Mouse (Mus musculus): ENCODE measurements at regions not wholly inside any gene's neighbourhood (a gene's known extent, or its start where the extent isn't known, plus 50 kb on each side); places are given as distances from the start of the nearest gene placed in this dataset.

DNA sequence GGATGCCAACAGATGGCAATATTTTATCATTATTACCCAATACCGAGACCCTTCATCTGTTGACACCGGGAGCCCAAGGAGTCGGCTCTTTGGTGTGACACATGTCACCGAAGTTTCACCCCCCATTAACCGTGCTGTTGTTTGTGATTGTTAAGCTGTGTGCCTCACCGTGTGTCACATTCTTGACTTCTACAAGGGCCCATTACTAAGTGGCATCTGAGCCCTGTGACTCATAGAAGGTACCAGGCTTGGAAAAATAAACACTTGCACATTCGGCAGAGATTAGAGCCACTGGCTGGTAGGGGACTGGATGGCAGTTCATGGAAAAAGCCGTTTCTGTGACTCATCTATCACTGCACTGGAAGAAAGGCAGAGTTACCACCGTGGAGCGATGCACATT lies 608.4 kb upstream of the Sox9 start:
- 73% methylated on average over 10 of the region's 10 CpGs for WGBS
- ATAC-seq (ENCODE audit: low FRiP score, low read depth), result no peak

GRCm38 (mm10) chr11:112175302-112175701 lies 606.7 kb upstream of the Sox9 start:
- Histone ChIP-seq H3K4me2 (replicated peaks) (0 out of 2 replicates have a peak overlapping the region, but pooled peaks have one; percentile 9), H3K36me3 (no peaks in the 10 kb centered on the region), H3K9ac (no peak overlapping the region), H3K4me3 (no peak overlapping the region), H3K27ac (peak overlapping the region; percentile 3; the same call in 1 of the 2 replicates), H3K27me3 (no peaks in the 10 kb centered on the region), H3K9me3 (no peaks in the 10 kb centered on the region), H3K4me1 (peaks cover 23% of the 10 kb centered on the region)
- 51% methylated on average over 6 of the region's 6 CpGs for WGBS
- peak; percentile 59; the same call in 1 of the 2 replicates for ATAC-seq (ENCODE audit: low FRiP score, low read depth)

More for the DNA sequence above, 608.4 kb upstream of the Sox9 start:
- no peaks in the 10 kb centered on the region for H3K9me3 ChIP-seq
- H3K4me2 ChIP-seq (replicated peaks), result no peak overlapping the region
- H3K27me3 ChIP-seq, result no peaks in the 10 kb centered on the region
- H3K9ac ChIP-seq, result no peak overlapping the region
- no peak overlapping the region for H3K4me3 ChIP-seq
- peaks cover 20% of the 10 kb centered on the region for H3K4me1 ChIP-seq
- no peaks in the 10 kb centered on the region for H3K36me3 ChIP-seq
- no peak overlapping the region for H3K27ac ChIP-seq

- Histone ChIP-seq H3K27me3 (no peaks in the 10 kb centered on the region), H3K4me3 (no peak overlapping the region), H3K36me3 (no peaks in the 10 kb centered on the region), H3K9ac (no peak overlapping the region), H3K27ac (no peak overlapping the region), H3K9me3 (no peaks in the 10 kb centered on the region), H3K4me1 (peaks cover 25% of the 10 kb centered on the region), H3K4me2 (replicated peaks) (no peak overlapping the region)
- 84% methylated on average over 10 of the region's 10 CpGs for WGBS
- ATAC-seq (ENCODE audit: low FRiP score, low read depth), result no peak
Measured at GRCm38 (mm10) chr11:112180666-112181065, 601.4 kb upstream of the Sox9 start.

GRCm38 (mm10) chr11:112197620-112198268 lies 584.3 kb upstream of the Sox9 start:
- H3K4me1 ChIP-seq, result peaks cover 16% of the 10 kb centered on the region
- no peak overlapping the region for H3K27ac ChIP-seq
- peaks cover 22% of the 10 kb centered on the region for H3K27me3 ChIP-seq
- no peaks in the 10 kb centered on the region for H3K9me3 ChIP-seq
- no peaks in the 10 kb centered on the region for H3K36me3 ChIP-seq
- H3K4me3 ChIP-seq, result no peak overlapping the region
- no peak for ATAC-seq (ENCODE audit: low FRiP score, low read depth)
- no peak overlapping the region for H3K4me2 ChIP-seq (replicated peaks)
- H3K9ac ChIP-seq, result no peak overlapping the region
- WGBS, result 15% methylated on average over 18 of the region's 18 CpGs

DNA sequence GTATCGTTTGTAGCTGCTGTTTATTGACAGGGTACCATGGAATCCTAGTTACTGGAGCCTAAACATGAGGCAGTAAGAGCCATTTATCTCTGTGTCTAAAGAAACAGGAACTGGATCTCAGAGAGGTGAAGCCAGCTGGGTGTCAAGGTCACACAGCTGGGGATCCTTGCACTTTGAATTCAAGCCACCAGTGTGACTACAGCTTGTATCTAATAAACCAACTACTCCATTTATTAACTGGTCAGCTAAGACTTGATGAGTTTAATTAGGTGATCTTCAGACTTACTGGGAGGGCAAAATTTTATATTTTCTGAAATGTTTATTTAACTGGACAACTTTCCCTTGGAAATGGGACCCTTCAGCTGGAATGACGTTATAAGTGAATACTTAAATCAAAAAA lies 577.5 kb upstream of the Sox9 start:
- Histone ChIP-seq H3K27ac (no peak overlapping the region), H3K4me2 (replicated peaks) (no peak overlapping the region), H3K9me3 (no peaks in the 10 kb centered on the region), H3K36me3 (no peaks in the 10 kb centered on the region), H3K4me1 (peaks cover 13% of the 10 kb centered on the region), H3K4me3 (no peak overlapping the region), H3K9ac (no peak overlapping the region), H3K27me3 (peaks cover 7% of the 10 kb centered on the region; the same call in 1 of the 2 replicates)
- WGBS, result 34% methylated on average over 2 of the region's 2 CpGs
- no peak for ATAC-seq (ENCODE audit: low FRiP score, low read depth)

DNA sequence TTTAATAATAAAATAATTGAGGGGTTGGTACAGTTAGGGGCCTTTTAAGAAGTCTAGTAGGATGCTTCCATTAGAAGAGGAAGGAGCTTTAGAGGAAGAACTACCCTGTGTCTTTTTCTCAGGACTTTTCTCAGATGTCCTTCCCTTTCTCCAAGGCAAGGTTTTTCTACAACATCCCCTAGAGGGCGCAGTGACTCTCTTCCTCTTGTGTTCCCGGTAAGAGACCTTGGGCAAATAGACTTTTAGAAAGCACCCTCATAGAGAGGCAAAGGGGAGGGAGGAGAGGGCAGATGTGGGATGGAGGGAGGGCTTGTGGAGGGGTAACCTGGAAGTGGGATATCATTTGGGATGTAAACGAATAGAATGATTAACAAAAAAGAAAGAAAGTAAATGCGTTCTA lies 572.6 kb upstream of the Sox9 start:
- WGBS, result 32% methylated on average over 4 of the region's 4 CpGs
- H3K27ac ChIP-seq, result no peak overlapping the region
- ATAC-seq (ENCODE audit: low FRiP score, low read depth), result no peak
- H3K4me2 ChIP-seq (replicated peaks), result no peak overlapping the region
- no peaks in the 10 kb centered on the region for H3K36me3 ChIP-seq
- H3K27me3 ChIP-seq, result peaks cover 7% of the 10 kb centered on the region; the same call in 1 of the 2 replicates
- H3K4me3 ChIP-seq, result no peak overlapping the region
- H3K9me3 ChIP-seq, result no peaks in the 10 kb centered on the region
- H3K9ac ChIP-seq, result no peak overlapping the region
- H3K4me1 ChIP-seq, result peaks cover 4% of the 10 kb centered on the region

DNA sequence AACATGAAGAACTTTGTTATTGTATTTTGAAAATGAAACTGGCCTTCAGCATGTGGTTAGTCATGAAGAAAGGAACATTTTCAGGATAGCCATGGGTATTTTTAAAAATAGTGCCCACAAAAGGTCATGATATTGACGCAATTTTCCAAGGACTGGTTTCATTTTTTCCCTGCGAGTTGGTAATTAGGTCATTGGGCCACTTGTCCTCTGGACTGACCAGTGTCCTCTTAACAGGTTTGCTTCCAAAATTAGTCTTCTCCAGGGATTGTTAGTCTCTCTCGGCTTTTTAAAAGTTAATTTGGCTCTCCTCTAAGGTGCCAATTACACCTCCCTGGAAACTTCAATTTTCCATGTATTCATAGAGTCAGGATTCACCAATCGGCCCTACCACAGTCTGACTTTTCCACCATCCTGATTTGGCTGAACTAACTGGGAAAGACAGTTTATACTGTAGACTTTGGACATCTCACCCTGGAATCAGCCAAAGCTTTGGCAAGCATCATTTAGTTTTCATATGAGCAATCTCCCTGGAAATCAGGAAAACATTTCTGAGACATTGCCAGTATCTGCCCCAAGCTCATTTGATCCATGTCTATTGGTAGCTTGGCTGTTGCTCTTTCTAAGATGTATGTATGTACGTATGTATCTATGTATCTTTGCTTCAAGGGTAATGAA lies 562.8 kb upstream of the Sox9 start:
- Histone ChIP-seq H3K4me3 (no peak overlapping the region), H3K27me3 (no peaks in the 10 kb centered on the region), H3K9me3 (no peaks in the 10 kb centered on the region), H3K36me3 (no peaks in the 10 kb centered on the region), H3K4me2 (replicated peaks) (no peak overlapping the region), H3K9ac (no peak overlapping the region), H3K27ac (no peak overlapping the region), H3K4me1 (no peaks in the 10 kb centered on the region)
- ATAC-seq (ENCODE audit: low FRiP score, low read depth), result no peak
- 87% methylated on average over 5 of the region's 5 CpGs for WGBS

DNA sequence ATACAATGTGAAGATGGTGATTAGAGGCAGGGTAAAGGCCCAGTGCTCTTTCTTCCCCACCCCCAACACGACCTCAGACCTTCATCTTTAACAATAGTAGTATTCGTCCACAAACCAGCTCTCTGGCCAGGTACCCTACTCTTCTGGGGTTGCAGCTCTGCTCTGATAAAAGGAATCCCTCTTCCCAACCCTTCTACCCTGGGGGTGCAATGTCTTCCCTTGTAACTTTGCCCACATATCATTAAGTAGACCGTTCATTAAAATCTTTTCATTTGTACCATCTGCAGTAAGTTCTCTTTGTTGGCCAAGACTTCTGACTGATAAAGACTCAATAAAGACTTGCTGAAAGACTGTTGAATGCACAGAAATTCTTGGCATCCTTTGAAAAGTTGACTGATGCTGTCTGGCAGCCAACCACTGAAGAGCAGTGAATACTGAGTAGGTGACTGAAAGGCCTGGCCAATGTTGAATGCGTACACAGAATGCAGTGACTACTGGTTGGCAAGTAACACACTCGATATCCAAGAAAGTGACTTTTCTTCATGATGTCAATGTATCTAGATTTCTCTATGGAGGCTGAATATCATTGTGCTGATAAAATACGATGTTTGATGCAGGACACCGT lies 547.4 kb upstream of the Sox9 start:
- H3K27ac ChIP-seq, result no peak overlapping the region
- H3K4me1 ChIP-seq, result peaks cover 11% of the 10 kb centered on the region
- H3K9me3 ChIP-seq, result no peaks in the 10 kb centered on the region
- H3K9ac ChIP-seq, result no peak overlapping the region
- H3K36me3 ChIP-seq, result no peaks in the 10 kb centered on the region
- ATAC-seq (ENCODE audit: low FRiP score, low read depth), result no peak
- no peak overlapping the region for H3K4me2 ChIP-seq (replicated peaks)
- 88% methylated on average over 7 of the region's 7 CpGs for WGBS
- no peak overlapping the region for H3K4me3 ChIP-seq
- no peaks in the 10 kb centered on the region for H3K27me3 ChIP-seq

DNA sequence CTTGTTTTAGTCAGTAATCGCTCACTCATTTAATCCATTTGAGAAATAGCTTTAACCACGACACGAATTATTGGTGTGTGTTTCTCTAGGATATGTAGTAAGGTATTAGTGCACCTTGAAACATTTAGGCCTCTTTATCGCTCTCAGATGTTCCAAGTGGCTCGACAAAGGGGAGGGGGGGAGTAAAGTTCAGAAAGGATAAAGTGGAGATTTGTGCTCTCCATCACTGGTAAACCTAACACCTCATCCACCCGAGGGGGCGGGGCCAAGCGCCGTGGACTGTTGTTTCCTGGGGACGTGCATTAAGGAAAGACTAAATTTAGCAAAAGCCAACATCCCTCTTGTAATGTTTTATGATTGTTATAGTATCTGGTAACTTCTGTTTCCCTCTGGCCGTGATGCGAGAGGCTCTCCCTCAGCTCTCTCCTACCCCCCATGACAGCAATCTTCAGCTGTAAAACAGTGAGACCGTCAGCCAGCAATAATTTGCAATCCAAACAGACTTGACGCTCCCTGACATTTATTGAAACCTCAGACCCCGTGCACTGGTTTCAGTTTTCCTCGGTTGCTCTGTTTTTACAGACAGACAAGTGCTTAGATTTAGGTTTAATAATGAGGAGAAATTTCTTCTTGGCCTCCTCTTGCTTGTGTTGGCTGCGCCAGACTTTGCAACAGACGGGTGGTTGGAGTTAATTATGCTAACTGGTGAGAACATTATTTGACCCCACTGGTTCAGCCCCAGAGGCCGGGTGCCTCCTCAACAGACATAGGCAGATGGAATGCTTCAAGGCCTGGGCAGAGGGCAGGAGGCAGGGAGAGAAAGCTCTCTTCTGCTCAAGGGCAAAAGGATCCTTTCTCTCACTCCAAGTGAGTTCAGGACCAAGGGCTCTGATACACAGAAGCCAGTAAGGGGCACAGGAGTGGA lies 542.8 kb upstream of the Sox9 start:
- Histone ChIP-seq H3K27me3 (no peaks in the 10 kb centered on the region), H3K4me3 (peak overlapping the region; percentile 11; the same call in 1 of the 2 replicates), H3K4me2 (replicated peaks) (peak overlapping the region; percentile 50), H3K4me1 (peaks cover 15% of the 10 kb centered on the region), H3K9ac (no peak overlapping the region), H3K27ac (peak overlapping the region; percentile 6; the same call in 1 of the 2 replicates), H3K36me3 (no peaks in the 10 kb centered on the region), H3K9me3 (no peaks in the 10 kb centered on the region)
- 17% methylated on average over 19 of the region's 19 CpGs for WGBS
- ATAC-seq (ENCODE audit: low FRiP score, low read depth), result peak; percentile 67; the same call in 1 of the 2 replicates

GRCm38 (mm10) chr11:112252548-112252947 lies 529.5 kb upstream of the Sox9 start:
- WGBS, result 96% methylated on average over 1 of the region's 1 CpGs
- ATAC-seq (ENCODE audit: low FRiP score, low read depth), result no peak
- no peak overlapping the region for H3K4me3 ChIP-seq

GRCm38 (mm10) chr11:112253061-112253460 lies 529.0 kb upstream of the Sox9 start:
- Histone ChIP-seq H3K4me1 (no peaks in the 10 kb centered on the region), H3K9me3 (no peaks in the 10 kb centered on the region), H3K27me3 (no peaks in the 10 kb centered on the region), H3K9ac (no peak overlapping the region), H3K27ac (no peak overlapping the region), H3K36me3 (no peaks in the 10 kb centered on the region), H3K4me2 (replicated peaks) (no peak overlapping the region), H3K4me3 (no peak overlapping the region)
- ATAC-seq (ENCODE audit: low FRiP score, low read depth), result no peak
- WGBS, result 88% methylated on average over 3 of the region's 3 CpGs

More at GRCm38 (mm10) chr11:112252548-112252947, 529.5 kb upstream of the Sox9 start:
- H3K27me3 ChIP-seq, result no peaks in the 10 kb centered on the region
- H3K9ac ChIP-seq, result no peak overlapping the region
- H3K4me1 ChIP-seq, result no peaks in the 10 kb centered on the region
- H3K36me3 ChIP-seq, result no peaks in the 10 kb centered on the region
- H3K4me2 ChIP-seq (replicated peaks), result no peak overlapping the region
- no peak overlapping the region for H3K27ac ChIP-seq
- H3K9me3 ChIP-seq, result no peaks in the 10 kb centered on the region
